Mouse (Mus musculus) inflammation-experienced regulatory T-cells, adult 6 months (primary cell): ENCODE results near the gene Crybg3. TPM values are rescaled to one million over a fixed set of nuclear protein-coding genes. Genes with fewer than 3 reads are reported as not detected.

Experiments
- ATAC-seq: one replicate; pipeline ENCODE4 v1.8.0; 2017
- polyA plus RNA-seq, 3 experiments: library from polyadenylated mRNA; unstranded; fragments of 100-300 nt; shearing (Covaris generic); gene quantifications; one replicate each; pipeline ENCODE4 v1.2.1; 2017

The Crybg3 gene
- polyA plus RNA-seq: 10 to 100 TPM; 14.0 to 15.8 (median 14.6) TPM

DNA sequence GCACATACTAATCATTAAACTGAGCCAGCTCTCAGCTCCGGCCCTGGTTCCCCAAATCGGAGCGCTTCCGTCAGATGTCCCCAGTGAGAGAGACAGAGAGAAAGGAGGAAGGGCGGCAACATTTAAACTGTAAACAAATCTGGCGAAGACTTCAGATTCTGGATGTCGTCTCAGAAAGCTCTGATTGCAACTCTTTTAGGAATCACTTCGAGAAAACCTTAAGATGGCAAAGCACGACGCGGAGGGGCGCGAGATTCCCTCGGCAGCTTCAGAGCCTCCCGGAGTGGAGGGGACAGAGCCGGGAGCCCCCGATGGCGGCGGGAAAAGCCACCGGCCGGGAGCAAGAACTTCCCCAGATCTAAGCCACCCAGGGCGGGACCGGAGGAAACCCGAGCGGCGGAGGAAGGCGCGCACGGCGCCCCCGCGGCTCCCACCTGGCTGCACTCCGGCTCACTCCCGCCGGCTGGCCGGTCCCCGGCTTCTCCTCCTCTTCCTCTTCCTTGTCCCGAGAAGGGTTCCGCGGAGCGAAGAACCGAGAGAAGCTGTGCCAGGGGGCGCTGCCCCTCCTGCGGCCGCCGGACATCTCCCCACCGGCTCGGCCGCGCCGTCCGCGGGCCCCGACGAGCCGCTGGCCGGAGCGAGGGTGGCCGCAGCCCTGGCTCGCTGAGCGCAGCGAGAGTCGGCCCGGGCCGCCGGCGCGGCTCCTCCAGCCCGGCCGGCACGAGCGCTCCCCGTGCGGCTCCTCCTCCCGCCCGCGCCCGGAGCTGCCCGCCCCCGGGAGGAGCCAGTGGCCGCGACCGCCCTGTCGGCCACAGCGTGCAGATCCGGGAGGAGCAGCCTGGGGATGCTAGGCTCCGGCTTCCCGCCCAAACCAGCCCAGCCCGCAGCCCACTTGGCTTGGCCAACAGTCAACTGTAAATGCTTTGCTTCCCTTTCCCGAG lies at the start of gene Crybg3:
Gene Crybg3, minus strand, starts transcription at position 669 of the 941 bp plus-strand sequence.
- ATAC-seq: peak; percentile 62

DNA sequence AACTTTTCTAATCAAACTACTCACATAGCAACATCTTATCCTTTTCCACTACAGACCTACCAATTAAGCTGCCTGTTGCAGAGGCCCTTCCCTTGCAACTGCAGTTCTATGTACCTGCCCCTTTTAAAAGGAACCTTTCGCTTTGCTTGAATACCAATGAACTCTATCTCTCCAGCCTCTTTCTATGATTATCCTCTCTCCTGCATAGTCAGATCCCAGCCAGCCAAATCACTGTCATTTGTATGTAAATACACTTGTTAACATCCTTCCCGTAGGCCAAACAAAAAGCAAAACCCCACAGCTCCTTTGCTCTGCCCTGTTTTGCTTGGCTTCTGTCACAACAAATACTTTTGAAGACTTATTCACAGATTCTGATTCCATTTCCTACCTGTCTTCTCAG lies 43.0 kb upstream of the Crybg3 start:
- no peak for ATAC-seq

DNA sequence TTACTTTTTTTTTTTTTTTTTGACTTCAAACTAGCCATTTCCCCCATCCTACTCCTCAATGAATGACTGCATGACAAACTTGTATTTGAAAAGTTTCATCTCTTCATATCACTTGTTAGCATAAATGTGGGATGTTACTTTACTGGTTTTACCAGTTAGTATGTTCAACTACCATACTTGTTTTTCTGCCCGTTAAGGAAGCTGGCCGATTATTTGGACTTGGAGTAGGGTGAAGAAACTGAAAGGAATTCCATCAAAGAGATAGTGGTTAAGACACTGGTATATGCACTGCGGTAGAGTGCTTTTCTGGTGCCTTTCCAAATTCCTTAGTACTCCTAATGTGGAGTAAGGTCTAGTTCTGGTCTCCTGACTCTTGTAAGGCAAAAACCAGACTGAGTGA lies 39.2 kb upstream of the Crybg3 start:
- ATAC-seq: no peak

DNA sequence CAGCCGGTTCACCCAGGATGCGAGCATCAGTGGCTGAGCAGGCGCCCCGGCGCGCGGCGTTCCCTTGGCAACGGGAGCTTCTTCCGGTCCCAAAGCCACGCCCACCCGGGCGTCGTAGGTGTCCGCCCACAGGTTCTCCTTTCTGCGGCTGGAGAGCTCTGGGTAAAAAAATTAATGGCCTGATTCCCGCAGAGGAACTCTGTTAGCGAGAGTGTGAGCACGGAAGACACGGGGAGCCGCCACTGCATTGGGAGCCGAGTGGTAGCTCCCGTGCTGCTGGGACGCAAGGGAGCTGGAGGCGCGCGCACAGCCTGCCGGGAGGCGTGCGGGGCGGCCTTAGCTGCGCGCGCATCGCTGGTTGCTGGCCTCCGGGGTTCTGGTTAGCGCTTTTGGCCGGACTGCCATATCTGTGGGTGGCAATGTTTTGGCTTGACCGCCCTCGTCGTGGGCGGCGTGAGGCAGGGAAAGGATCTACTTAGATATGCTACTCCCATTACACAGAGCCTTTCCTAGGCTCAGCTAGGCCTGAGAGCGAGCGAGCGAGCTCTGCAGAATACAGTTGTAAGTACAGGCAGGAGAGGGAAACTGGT lies 38.4 kb upstream of the Crybg3 start, which contains the start of gene Arl6:
Gene Arl6, minus strand, starts transcription at position 290 of the 590 bp plus-strand sequence.
- peak; percentile 96 for ATAC-seq

DNA sequence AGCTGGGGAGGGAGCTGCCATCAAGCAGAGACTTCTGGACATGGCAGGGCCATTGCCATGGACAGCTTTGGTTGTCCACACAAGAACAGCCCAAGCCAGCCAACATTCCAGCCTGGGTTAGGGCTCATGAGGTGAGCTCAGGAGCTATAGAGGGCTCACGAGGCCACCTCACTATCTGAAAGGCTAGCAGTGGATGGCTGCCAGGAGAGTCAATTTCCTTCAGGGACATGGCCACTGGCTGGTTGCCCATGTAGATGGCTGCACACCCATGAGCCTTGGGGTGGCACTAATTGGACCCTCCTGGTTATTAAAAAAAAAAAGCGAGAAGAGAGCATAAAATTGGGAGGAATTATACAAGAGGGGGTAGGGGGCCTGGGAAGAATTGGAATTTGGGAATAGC lies 33.8 kb upstream of the Crybg3 start:
- ATAC-seq: no peak

DNA sequence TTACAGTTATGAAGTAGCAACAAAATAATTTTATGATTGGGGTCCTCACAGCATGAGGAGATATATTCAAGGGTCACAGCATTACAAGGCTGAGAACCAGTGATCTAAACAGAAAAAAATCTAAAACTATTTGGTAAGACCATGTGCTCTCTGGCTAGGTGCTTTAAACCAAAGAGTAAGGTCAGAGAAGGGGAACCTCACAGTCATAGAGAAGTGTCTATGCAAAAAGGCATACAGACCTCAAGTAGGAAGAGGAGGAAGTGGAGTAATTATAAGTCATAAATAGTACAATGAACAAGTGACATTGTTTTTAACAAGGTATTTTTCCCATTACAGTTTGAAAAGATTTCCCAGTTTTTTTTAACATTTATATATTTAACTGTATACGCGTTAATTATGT lies 20.8 kb upstream of the Crybg3 start:
- no peak for ATAC-seq

DNA sequence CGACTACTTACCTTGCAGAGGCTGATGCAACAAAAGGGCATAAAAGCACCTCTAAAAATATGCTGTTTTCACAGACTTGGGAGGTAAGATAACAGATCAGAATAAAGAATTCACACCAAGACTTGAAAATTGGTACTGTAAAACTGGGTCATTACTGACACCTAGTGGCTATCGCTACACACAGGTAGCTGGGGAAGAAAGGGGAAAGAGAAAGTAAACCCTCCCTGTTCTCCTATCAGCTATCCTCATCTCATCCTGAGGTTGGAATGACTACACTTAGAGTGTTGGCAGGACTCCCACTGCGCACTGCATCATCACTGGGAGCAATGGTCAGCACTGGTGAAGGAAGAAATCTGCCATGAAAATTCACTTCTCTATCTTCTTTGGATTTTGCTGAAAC lies 16.4 kb upstream of the Crybg3 start:
- ATAC-seq: peak; percentile 95

DNA sequence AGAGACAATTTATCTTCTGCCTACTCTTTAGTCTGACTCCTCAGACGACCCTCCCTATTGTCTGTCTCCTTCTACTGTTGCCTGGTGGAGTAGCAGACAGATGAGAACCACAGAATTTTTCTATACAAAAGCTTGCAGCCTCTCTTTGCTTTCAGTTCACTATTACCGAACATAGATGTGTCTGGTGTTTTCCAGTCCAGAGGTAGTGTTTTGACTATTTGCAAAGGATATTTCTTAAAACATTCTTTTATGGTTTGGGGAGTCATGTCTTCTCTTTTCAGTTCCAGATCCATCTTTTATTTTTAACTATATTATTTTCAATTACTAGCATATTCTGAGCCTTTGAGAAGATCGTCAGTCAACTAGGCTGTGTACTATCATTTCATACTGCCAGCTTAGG lies 14.9 kb upstream of the Crybg3 start:
- no peak for ATAC-seq

DNA sequence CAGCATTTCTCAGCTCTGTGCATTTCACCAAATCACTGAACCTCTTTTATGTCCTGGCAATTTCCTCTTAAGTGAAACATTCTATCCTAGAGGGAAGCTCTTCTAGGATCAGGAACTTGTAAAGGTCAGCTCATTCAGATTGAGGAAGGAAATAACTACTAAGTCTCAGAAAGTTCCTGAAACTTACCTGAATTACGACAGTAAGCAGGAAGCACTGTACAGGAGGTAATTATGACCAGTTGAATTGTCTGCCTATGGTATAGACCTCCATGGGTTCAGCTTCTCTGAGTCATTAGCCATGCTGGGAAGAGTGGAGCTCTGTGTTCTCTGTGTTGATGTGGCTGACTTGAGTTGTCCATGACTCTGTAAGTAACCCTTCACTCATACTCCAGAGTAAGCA lies 10.0 kb upstream of the Crybg3 start:
- no peak for ATAC-seq

DNA sequence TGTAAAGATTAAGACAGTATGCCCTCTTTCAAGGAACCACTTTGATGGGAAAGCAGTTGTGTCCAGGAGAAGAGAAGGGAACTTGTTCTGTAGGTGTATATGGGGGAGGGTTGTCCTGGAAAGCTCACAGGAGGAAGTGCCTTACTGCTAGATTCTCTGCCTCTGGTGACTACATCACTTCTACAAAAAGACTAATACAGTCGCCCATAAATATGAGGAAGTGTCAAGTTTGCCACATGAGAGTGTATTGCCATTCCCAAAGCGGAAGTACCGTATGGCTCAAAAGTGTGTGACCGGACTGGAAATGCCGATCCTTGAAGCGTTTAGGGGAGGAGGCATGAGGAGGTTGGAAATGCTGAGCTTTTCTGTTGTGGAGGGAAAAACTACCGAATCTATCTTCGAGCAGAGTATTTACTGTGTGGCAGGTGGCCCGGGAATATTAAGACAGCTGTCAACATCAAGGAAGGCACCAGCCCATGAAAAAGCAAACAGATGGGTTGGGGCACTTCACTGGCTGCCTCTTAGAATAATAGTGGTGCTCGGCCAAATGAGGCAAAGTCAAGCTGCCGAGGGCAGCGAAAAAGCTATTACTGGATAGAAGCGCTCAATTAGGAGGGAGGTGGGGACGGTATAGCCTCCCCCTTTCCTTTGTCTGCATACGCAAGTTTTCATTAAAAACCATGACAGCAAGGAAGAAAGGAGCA lies 3.5 kb upstream of the Crybg3 start:
- ATAC-seq: no peak

DNA sequence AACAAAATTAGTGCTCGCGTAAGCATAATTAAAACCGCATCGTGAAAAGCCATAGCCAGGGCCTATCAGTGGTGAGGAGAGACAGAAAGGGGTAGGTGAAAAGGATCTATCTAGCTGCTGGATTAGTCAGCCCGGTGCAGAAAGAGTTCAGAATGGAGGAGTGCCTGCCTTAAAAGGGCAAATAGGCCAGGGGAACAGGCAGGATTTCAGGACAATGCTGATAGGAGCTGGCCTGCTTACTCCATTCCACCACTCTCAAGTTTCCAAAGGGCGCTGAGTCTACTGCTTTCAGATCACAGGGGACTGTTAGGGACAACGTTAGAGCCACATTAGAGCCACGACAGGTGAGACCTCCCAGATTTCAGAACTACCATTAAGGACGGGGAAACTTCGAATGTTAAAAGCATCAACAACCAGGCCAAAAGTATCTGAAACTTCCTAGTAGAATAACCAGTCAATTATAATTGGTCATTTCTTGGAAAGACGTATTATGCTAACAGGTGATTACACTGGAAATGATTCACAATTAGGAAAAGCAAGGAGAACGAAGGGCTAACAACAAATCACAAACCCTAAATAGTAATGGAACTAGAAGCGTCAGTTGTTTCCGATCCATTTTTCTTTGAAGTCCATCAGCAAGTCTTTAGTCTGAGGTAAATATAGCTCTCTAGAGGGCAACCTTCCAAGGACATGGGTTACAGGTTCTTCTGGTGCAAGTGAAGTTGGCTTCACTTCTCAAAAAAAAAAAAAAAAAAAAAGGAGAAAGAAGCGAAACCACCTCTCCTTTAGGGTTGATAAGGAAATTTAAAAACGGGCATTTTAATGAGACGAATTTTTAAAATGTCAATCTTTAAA lies 1.1 kb downstream of the Crybg3 start:
- ATAC-seq: no peak

DNA sequence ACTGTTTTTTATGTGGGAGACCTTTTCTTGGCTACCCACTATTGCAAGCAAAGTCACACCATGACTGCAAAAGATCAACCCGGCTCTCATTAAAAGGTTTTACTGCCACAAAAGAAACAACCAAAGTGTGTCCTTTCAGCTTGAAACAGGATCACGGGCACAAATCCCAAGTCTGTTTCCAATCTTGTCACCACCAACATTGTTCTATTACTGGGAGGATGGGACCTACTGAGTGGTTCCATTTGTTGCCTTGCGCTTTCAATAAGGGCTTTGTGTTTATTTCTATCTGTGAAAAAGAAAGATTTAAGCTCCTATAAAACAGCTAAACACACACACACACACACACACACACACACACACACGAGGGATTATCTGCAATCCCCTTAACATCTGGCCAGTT lies 1.8 kb downstream of the Crybg3 start:
- ATAC-seq: no peak

DNA sequence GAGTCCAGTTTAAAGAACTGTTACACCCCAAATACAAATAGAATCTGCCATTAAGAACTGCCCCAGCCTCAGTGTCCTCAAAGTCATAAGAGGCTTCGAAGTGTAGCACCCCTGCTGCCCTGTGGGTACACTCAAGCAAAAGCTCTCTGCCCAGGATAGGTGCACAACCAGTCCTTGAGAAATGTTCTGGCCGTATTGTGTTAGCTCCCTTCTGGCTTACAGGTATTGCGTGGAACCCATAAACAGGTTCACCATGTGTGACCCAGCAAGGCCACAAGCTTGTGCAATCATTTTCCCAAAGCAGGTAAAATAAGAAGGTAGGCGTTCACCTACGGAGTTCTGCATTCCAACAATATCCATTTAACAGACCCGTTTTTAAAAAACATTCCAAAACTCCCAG lies 3.5 kb downstream of the Crybg3 start:
- no peak for ATAC-seq

DNA sequence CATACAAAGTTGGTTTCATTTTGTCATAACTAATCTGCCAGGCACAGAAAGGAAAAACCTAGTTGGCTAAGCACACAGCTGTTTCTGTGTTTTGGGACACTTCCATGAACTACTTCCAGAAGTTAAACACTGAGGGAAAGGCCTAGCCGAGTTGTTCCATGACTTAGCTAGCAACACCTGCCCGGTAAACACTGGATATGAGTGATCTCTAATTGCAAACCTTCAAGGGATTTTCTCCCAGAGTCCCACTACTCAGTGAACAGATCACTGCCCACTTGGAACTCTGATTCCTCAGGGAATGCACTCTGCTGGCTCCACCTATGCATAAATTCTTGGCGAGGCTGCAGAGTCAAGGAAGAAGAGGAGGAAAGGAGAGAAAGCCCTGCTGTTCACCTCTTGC lies 6.1 kb downstream of the Crybg3 start:
- ATAC-seq: no peak

DNA sequence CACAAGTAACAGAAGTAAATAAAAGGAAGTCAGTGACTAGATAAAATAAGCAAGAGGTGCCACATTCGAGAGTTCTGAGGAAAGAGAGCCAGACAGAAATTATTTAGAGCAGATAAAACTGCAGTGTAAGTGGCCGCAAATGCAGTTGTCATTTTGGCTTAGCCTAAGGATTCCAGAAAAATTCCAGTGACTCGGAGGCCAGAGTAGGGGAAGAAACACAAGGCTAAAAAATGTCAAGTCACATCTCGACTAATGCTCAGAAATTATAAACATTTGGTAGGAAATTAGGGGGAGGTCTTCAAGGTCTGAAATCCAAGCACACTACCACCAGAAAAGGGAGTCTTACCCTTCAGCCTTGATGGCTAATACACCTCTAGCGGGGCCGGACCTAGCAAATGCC lies 10.0 kb downstream of the Crybg3 start:
- ATAC-seq: no peak

DNA sequence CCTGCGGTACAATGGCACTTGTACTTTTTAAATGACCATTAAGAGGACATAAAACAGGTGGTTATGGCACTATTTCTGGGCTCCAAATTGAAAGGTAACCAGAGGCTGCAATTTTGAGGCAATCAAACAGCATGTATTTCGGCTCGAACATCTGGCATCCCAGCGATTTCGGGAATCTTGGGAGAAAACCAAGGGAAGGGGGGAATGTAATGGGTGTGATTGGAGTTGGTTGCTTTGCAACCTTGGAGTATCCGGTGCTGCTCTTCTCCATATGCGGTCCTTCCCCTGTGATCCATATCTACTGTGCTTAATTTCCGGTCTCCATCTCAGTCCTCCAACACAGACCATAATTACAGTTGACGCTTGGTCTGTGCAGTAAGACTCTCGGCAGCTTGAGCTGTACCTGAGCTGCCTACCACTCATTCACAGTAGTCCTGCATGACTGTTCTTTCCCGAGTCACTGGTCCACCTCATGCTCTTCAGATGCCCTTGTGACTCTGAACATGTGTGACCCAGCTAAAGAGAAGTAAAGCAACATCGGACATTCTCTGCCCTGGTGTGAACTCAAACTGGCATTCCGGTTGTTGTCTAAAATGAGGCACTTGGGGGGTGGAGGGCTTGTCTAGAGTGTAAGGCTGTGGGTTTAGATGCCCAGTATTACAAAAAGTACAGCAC lies 12.3 kb downstream of the Crybg3 start:
- ATAC-seq: no peak

DNA sequence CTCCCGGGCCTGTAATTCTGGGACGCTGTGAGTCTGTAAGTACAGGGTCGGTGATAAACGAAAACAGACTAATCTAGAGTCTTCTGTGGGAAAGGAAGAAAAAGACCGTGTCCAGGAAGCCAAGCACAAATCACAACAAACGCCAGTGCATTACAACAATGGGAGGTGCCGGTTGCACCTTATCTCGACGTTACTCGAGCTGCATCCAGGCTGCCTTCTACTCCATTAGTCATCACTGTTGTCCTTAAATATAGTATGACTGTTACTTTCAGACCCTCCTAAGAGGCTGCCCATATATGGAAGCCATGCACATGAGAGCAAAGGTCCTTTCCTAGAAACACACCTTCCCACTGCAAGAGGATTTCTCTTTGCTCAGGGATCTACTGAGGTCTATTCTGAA lies 13.0 kb downstream of the Crybg3 start:
- ATAC-seq: no peak

DNA sequence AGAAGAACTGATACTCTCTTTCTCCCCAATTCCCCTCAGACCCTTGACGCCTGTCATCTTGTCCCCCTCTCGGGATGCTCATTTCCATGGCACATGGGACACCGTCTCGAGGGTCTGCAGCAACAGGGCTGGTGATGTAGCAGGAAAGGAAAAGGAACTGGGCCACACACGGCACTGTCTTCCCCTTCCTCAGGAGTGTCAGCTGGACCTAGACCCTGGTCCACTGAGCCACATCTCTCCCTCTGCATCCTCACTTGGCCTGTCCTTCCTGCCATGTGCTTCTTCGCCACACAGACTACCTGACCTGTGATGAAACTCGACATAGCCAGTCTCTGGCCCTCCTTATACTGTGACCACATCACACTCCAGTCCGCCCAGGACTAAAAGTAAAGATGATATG lies 13.9 kb downstream of the Crybg3 start:
- ATAC-seq: no peak

DNA sequence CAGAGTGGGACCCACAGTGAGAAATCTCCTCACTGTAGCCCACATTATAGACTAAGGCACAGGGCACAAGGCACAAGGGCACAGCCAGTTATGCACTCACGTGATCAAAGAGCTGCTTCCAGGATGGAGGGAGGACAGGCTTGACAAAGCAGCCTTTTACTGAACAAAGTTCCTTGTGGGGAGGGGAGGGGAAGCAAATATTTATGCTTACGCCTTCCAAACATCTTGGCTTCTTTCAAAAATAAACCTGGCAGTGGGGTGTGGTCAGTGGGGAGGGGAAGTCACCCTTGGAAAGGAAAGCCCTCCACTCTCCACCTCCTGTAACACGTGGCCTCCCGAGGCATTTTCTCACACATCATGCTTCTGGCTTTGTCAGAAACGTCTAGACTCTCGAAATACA lies 14.5 kb downstream of the Crybg3 start:
- no peak for ATAC-seq

DNA sequence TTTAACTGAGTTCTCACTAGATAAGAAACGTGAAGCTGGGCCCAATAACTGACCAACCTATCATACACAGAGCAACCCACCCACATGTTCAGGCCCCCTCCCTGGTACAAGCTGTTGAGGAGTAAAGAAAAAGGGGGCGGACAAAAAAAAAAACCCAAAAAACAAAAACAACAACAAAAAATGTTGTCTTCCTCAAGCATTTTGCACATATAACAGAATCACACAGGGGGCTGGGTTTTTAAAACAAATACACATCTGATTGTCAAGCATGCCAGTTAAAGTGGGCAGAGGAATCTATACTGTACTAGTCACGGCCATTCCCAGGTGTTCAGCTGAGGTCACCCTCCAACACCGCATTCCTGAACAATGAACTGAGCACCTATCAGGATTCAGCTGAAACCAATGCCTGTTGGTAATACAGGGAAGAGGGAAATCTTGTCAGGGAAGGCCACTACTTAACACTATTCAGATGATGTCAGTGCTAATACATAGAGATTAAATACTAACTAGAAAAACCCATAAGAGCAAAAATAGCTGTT lies 15.0 kb downstream of the Crybg3 start:
- ATAC-seq: no peak

DNA sequence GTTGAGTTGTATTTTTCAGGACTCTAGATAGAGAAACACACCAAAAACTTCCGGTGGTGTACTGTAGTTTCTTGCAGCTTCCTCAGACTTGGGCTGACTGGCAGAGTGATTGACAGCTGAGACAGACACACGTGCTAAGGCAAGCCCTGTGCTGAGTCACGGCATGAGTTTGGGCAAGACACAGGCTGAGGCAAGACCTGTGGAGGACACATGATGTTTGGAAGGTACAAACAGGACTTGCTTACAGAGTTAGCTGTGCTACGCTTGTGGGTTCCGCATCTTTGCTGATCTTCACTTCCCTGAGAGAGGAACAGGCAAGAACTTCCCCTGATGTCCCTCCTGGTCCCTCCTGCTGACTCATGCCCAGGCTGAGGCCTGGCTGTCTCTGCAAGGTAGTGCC lies 17.3 kb downstream of the Crybg3 start:
- no peak for ATAC-seq

DNA sequence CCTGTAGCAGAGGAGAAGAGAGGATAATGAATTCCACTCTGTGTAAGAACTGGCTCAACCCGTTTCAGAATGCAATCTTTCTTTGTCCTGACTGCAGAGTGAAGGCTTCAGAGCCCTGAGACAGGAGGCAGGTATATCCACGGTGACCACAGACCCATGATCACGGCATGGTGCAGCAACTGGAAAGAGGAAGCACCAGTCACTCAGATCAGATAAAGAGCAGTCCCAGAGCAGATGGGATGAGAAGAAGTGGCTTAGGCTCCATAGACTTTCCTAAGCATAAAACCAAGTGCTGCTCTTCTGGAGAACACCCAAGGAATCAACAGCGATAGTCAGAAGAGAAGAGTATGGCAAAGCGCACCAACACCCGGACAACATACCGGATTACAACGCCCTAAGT lies 21.5 kb downstream of the Crybg3 start:
- no peak for ATAC-seq
